Mouse (Mus musculus) layer of hippocampus, adult 8-10 months (tissue): ENCODE data around the gene 4921517D22Rik. TPM values are rescaled to one million over a fixed set of nuclear protein-coding genes. Genes with fewer than 3 reads are reported as not detected.

Experiments
- DNase-seq, 2 experiments: peaks; one replicate each; pipeline ENCODE4 v3.0.0; 2022; ENCODE audit warnings: low spot score in 2 of 2
- total RNA-seq, 4 experiments: library from RNA; stranded (reverse); gene quantifications; 2 replicates each; pipeline ENCODE4 v1.2.4; 2022

The 4921517D22Rik gene
- total RNA-seq, 4 experiments from 2014 or later, result not detected

- DNase-seq, result no peak
Measured at GRCm38 (mm10) chr13:59661387-59661786, 32.5 kb downstream of the 4921517D22Rik start.

DNA sequence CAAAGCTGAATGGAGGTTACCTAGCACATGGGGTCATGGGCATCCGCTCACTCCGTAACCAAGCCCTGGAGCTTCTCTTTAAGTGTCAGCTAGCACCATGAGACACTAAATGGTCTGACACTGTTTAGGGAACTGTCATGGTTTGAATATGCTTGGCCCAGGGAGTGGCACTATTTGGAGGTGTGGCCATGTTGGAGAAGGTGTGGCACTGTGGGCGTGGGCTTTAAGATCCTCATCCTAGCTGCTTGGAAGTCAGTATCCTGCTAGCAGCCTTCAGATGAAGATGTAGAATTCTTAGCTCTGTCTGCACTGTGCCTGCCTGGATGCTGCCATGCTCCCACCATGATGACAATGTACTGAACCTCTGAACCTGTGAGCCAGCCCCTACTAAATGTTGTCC lies 33.5 kb downstream of the 4921517D22Rik start:
- no peak for DNase-seq

DNA sequence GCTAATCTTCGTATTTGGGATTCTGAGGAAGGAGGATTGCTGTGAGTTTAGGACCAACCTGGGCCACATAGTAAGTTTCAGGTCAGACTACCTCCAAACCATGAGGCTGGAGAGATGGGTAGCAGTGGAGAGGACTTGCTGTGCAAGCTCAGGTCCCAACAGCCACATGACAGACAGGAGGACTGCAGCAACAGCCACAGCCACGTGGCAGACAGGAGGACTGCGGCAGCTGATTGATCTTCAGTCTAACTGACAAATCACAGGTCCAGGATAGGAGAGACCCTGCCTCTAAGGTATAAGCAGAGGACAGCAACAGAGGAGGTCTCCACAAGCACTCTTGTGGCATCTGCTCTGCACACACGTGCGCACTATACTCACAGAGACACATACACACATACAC lies 36.1 kb downstream of the 4921517D22Rik start:
- no peak for DNase-seq

DNA sequence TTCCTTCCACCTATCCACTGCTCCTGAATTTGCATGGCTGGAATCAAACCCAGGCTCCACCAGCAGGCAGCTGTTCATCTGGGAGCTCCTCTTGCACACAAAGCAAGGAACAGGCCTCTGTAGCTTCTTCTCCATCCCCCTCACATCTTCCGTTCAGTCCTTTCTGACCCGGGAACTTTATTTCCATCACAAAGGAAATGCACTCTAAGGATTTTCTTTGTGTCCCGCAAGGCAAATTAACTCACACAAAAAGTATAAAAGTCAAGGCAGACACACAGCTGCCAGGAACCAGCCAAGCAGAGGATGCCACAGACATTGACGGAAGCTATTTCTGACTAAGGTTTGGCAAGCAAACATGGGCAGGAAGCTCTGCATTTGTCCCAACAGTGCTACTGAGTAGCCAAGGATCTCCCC lies 36.9 kb downstream of the 4921517D22Rik start:
- no peak for DNase-seq

DNA sequence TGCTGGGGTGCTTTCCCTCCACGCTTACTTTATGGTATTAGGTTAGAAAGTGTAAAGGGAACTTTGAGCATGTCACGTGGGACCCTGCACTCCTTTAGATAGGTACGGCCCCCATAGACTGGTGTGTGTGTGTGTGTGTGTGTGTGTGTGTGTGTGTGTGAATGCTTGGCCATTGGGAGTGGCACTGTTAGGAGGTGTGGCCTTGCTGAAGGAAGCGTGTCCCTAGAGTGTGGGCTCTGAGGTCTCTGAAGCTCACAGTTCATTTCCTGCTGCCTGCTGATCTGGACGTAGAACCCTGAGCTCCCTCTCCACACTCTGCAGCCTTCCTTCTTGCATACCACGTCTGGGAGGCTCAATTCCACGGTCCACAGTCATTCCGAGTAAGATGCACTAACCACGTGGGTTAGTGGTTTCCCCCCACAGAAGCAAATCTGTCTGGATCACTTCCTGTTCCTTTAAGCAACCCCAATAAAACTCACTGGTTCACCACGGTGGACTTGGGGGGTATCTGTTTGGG lies 37.5 kb downstream of the 4921517D22Rik start:
- no peak for DNase-seq

- DNase-seq, result no peak
Measured at GRCm38 (mm10) chr13:59655718-59656315, 38.1 kb downstream of the 4921517D22Rik start.

- no peak for DNase-seq
Measured at GRCm38 (mm10) chr13:59654465-59654864, 39.4 kb downstream of the 4921517D22Rik start.

GRCm38 (mm10) chr13:59653136-59653535 lies 40.8 kb downstream of the 4921517D22Rik start:
- DNase-seq, result no peak

DNA sequence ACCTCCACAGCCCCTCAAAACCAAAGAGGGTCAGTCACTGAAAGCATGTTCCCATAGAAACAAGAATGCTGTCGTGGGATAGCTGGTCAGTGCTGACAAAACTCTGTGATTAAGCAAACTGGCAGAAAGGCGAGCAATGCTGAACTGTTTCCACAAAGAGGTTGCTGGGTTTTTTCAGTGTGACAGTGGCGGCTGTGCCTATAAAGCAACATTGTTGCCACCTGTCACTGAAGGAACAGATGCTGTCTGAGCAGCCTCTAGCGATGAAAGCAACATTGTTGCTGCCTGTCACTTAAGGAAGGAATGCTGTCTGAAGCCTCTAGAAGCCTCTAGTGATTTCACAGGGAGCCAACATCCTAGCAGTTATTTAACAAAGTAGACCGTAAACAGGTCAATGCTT lies 41.3 kb downstream of the 4921517D22Rik start:
- DNase-seq, result no peak

GRCm38 (mm10) chr13:59649781-59650180 lies 44.1 kb downstream of the 4921517D22Rik start:
- DNase-seq, result no peak

DNA sequence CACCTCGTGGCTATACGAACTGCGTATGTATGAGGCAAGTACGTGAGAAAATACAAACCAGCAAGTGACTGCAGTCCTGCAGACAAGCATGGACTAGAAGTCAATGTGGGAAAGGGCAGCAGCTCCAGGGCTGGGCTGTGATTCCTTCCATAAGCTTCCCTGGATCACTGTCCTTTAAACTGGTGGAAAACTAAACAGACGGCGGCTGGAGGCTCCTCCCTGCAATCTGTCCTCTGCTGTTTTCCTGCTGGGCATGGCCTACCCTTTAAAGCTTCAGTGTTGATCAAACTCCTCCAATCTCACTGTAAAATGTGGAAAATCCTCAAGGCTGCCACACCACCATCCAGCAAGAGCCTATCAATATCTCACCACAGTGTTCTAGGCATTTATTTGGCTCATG lies 45.3 kb downstream of the 4921517D22Rik start:
- no peak for DNase-seq

DNA sequence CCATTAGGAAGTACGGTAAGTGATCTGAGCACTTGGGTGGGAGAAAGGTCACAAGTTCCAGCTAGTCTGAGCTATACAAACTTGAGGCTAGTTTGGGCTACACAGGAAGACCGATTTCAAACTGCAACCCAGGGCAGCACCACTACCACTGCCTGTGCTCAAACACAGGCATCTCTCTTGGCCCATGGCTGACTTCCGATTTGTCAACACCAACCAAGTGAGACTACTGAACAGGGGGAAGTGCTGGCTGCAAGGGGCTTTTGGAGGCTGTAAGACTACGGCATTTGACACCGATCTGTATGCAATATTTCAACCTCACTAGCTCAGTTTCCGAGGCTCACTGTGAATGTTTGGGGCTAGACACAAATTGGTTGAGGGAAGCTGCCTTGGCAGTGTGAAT lies 46.4 kb downstream of the 4921517D22Rik start:
- DNase-seq, result no peak

DNA sequence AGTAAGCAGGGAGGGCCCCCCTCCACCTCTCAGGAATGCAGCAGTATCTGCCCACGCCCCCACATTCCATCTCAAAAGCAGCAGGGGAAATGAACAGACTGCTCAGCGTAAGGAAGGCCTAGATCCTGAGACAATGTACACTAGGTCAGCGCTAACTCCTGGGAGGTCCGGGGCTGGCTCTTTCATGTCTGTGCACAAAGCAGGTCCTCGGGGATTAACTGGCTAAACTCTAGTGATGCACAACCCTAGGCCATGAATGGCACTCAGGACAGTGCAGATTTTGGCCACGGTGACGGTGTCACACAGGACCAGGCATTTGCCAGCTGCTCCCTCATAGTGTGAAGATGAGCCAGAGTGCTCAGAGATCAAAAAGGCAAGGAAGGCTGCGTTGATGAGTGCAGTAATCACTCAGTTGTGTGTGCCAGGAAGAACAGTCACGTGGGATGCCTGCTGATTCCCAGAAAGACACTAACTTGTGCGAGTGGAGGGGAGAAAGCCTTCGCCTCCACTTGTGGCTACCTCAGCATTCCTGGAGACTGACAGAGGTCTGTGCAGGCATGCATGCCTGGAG lies 47.1 kb downstream of the 4921517D22Rik start:
- DNase-seq, result no peak

DNA sequence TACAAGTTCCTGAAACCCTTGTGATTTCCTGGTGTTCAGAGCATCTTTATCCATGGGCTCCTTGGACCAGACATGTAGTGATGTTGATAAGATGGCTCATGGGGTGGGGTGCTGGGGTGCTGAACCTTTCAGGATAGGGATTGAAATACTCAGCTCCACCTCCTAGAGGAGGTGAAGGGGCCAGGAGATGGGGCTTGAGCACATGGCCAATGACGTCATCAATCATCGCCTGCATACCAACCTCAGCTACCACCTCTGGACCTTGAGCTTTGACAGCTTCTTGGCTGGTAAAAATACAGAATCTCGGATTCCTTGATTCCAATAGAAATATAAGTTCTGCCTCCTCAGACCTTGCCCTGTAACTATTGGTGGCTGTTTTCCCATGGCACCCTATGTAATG lies 48.4 kb downstream of the 4921517D22Rik start:
- DNase-seq, result no peak

DNA sequence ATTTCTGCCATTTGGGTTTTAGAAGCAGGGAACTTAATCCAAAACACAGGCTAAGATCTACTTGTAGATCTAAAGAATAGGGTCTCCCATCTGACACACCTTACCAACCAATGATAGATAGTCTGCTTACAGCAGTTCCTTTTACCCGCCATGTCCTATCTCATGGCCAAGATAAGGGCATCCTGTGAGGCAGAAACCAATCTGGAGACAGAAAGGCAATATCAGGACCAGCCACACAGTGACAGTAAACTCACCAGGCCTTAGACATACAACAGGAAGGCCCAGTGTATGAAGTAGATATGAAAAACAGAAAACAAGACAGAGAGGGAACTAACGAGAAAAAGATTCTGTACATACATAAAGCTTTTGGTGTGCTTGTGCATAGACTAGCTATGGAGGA lies 51.1 kb downstream of the 4921517D22Rik start:
- no peak for DNase-seq

GRCm38 (mm10) chr13:59640178-59640440 lies 53.8 kb downstream of the 4921517D22Rik start:
- DNase-seq, result no peak

DNA sequence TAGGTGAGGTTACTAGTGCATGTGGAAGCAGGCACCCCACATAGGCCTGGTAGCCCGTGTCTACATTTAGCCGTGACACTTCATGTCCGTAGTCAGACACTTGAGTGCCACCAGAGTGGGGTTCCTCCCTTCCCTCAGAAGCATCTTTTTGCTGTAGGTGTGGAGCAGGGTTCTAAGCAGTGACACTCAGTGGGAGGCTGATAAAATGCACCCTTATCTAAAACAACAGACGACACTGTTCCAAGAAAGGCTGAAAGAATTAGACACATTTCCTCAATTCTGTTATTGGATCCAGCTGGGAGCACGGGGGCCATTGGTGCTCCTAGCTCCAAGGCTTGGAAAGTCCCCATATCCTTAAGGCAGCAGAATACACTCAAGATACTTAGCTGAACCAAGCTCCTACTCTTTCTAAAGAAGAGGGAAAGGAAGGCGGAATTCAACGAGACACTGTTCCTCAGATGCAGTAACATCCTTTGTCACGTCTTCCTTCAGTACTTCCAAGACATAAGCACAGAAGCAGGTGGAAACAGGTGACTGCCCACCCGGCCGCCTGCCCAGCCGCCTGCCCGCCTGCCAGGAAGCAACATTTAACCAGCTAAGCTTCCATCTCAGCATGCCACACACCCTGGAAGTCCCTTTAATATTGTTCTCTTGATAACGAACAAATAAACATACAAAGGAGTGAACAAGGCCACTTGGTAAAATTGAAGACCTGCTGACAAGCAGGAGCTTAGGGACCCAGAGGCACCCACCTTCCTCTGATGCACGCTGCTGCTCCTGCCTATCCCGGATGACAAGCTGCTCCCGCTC lies 54.3 kb downstream of the 4921517D22Rik start:
- DNase-seq, result no peak

DNA sequence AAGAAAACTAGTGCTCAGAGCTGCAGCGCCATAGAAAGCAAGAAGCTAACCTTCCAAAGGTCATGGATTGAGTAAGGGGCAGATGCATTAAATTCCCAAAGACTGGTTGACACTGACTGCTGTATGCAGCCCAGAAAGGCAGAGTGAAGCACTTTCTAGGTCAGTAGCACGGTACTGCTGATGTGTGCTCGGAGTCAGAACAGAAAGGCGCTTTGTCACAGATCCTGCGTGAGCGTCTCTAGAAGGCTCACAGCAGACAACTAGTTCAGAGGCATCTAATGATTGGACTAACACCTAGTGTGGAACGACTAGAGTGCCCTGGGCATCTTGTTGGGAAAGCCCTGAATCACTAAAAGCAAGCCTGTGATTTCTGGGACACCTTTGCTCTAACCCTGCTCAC lies 56.1 kb downstream of the 4921517D22Rik start:
- DNase-seq, result no peak

Other genes starting within 250 kb of the 4921517D22Rik start
- gene Agtpbp1, start 108.9 kb downstream of the 4921517D22Rik start, total RNA-seq, result 100 to 1,000 TPM; 331 to 365 (median 343) TPM
- gene Naa35, start 108.8 kb downstream of the 4921517D22Rik start, total RNA-seq, result 100 to 1,000 TPM in 3 of 4 experiments, 10 to 100 TPM in 1; 99.8 to 121 (median 105) TPM
- 10 to 100 TPM; 63.1 to 72.1 (median 63.7) TPM for gene Golm1, start 18.3 kb downstream of the 4921517D22Rik start, total RNA-seq
- under 1 TPM; 0.18 to 0.47 (median 0.22) TPM for gene Spata31d1a, start 16.2 kb upstream of the 4921517D22Rik start, total RNA-seq
- under 1 TPM in 2 of 4 experiments, not detected in 2; 0.09 to 0.18 TPM for gene Spata31d1b, start 18.2 kb upstream of the 4921517D22Rik start, total RNA-seq
- gene Spata31d1d, start 37.6 kb upstream of the 4921517D22Rik start, total RNA-seq, result not detected
- under 1 TPM; 0.31 to 0.79 (median 0.36) TPM for gene 1700014D04Rik, start 52.6 kb upstream of the 4921517D22Rik start, total RNA-seq
- gene Isca1, start 75.7 kb upstream of the 4921517D22Rik start, total RNA-seq, result 100 to 1,000 TPM; 127 to 147 (median 136) TPM
- not detected for gene Gm49354, start 88.1 kb upstream of the 4921517D22Rik start, total RNA-seq
- 10 to 100 TPM; 61.3 to 71.4 (median 63.6) TPM for gene Tut7, start 129.0 kb upstream of the 4921517D22Rik start, total RNA-seq